Mouse (Mus musculus): Measurements from ENCODE around the gene Adgrg3.

Gene Adgrg3

GRCm38 (mm10) chr8:95024387-95024786, 6.9 kb downstream of the Adgrg3 start:
- no peak for DNase-seq (ENCODE audit: low read depth, low spot score)

- DNase-seq (ENCODE audit: low read depth, low spot score): no peak
Measured at GRCm38 (mm10) chr8:95025421-95025820, 7.9 kb downstream of the Adgrg3 start.

GRCm38 (mm10) chr8:95028391-95028790, 10.9 kb downstream of the Adgrg3 start:
- DNase-seq (ENCODE audit: low read depth, low spot score): peak; percentile 69

GRCm38 (mm10) chr8:95037106-95037925, 19.8 kb downstream of the Adgrg3 start:
- DNase-seq (ENCODE audit: low read depth, low spot score): peak; percentile 46

GRCm38 (mm10) chr8:95041883-95042784, 24.6 kb downstream of the Adgrg3 start:
- DNase-seq (ENCODE audit: low read depth, low spot score): no peak

GRCm38 (mm10) chr8:95044811-95045210, 27.3 kb downstream of the Adgrg3 start:
- no peak for DNase-seq (ENCODE audit: low read depth, low spot score)

- no peak for DNase-seq (ENCODE audit: low read depth, low spot score)
Measured at GRCm38 (mm10) chr8:95046982-95047381, 29.5 kb downstream of the Adgrg3 start.

GRCm38 (mm10) chr8:95047884-95048680, 30.6 kb downstream of the Adgrg3 start:
- DNase-seq (ENCODE audit: low read depth, low spot score): no peak

- peak; percentile 9 for DNase-seq (ENCODE audit: low read depth, low spot score)
Measured at GRCm38 (mm10) chr8:95049636-95050035, 32.1 kb downstream of the Adgrg3 start.

GRCm38 (mm10) chr8:95054438-95054837, 36.9 kb downstream of the Adgrg3 start:
- no peak for DNase-seq (ENCODE audit: low read depth, low spot score)

GRCm38 (mm10) chr8:95054927-95055510, 37.5 kb downstream of the Adgrg3 start, which contains the start of gene Drc7:
Gene Drc7 (plus strand): TSS chr8:95055103.
- peak; percentile 29 for DNase-seq (ENCODE audit: low read depth, low spot score)

GRCm38 (mm10) chr8:95056414-95056813, 38.9 kb downstream of the Adgrg3 start:
- DNase-seq (ENCODE audit: low read depth, low spot score): no peak

- DNase-seq (ENCODE audit: low read depth, low spot score): no peak
Measured at GRCm38 (mm10) chr8:95058661-95059060, 41.2 kb downstream of the Adgrg3 start.

- DNase-seq (ENCODE audit: low read depth, low spot score): no peak
Measured at GRCm38 (mm10) chr8:95059812-95060533, 42.5 kb downstream of the Adgrg3 start.

- DNase-seq (ENCODE audit: low read depth, low spot score): no peak
Measured at GRCm38 (mm10) chr8:95064531-95064930, 47.0 kb downstream of the Adgrg3 start.

- peak; percentile 43 for DNase-seq (ENCODE audit: low read depth, low spot score)
Measured at GRCm38 (mm10) chr8:95067582-95067981, 50.1 kb downstream of the Adgrg3 start.

GRCm38 (mm10) chr8:95075504-95075903, 58.0 kb downstream of the Adgrg3 start:
- no peak for DNase-seq (ENCODE audit: low read depth, low spot score)

GRCm38 (mm10) chr8:95076151-95076550, 58.7 kb downstream of the Adgrg3 start:
- DNase-seq (ENCODE audit: low read depth, low spot score): no peak

GRCm38 (mm10) chr8:95078055-95078454, 60.6 kb downstream of the Adgrg3 start:
- no peak for DNase-seq (ENCODE audit: low read depth, low spot score)

GRCm38 (mm10) chr8:95079305-95079704, 61.8 kb downstream of the Adgrg3 start:
- DNase-seq (ENCODE audit: low read depth, low spot score): no peak

Data from forelimb bud, embryonic 11.5 days (tissue).